ENCODE assay signal across 21 mouse cellular contexts in genomic region chr13:97725160-97725825, GRCm38 (mm10). TPM values are rescaled to one million over a fixed set of nuclear protein-coding genes. Genes with fewer than 3 reads are reported as not detected.
DNase-seq lines count a peak whose midpoint lies in the region; ATAC-seq lines count a peak whose summit lies in the region.
"Had no signal": no experiment of that assay in that cellular context is flagged by ENCODE, and none has a peak within 500 bp of the region (broad histone marks: within the 10 kb centered on the region; RNA-seq: fewer than 3 reads in every experiment).

No protein-coding gene starts in this region.

- DNase-seq in cerebellum, postnatal 10 days, result peak; percentile 79 to 84
- DNase-seq in cerebellum, adult 9-10 months, result no peak
- DNase-seq in heart, adult 11 months, result peak; percentile 87
- no peak for DNase-seq in heart, postnatal 36 days
- DNase-seq in lung, postnatal 36 days, result no peak
- DNase-seq in adrenal gland, postnatal 14 days, result no peak
- DNase-seq: adrenal gland, adult 2 months; cerebellum, adult 18-20 months; kidney, adult 18-20 months; kidney, postnatal 10 days; thymus, postnatal 36 days had no signal

- no peaks in the 10 kb centered on the region for H3K27me3 ChIP-seq in lung, embryonic 16.5 days (ENCODE audit: control insufficient read depth, insufficient read depth, low read depth, low read length)
- no peaks in the 10 kb centered on the region for H3K27me3 ChIP-seq in stomach, embryonic 15.5 days (replicated peaks)
- H3K27me3 ChIP-seq: limb, embryonic 12.5 days; neural tube, embryonic 12.5 days had no signal

- WGBS in lung, embryonic 16.5 days, result 60% methylated on average over 11 of the region's 11 CpGs
- 56% methylated on average over 11 of the region's 11 CpGs for WGBS in stomach, embryonic 15.5 days

- no peak overlapping the region for H3K27ac ChIP-seq in lung, embryonic 16.5 days (ENCODE audit: low read length)
- no peak overlapping the region for H3K27ac ChIP-seq in stomach, embryonic 15.5 days
- H3K27ac ChIP-seq: layer of hippocampus, adult 2 months; limb, embryonic 12.5 days; neural tube, embryonic 12.5 days had no signal

- no peak overlapping the region for H3K9ac ChIP-seq in lung, embryonic 16.5 days (ENCODE audit: low read length)
- H3K9ac ChIP-seq in stomach, embryonic 15.5 days, result no peak overlapping the region
- H3K9ac ChIP-seq: limb, embryonic 12.5 days; neural tube, embryonic 12.5 days had no signal

- no peaks in the 10 kb centered on the region for H3K36me3 ChIP-seq in lung, embryonic 16.5 days (ENCODE audit: control insufficient read depth, insufficient read depth, low read length)
- no peaks in the 10 kb centered on the region for H3K36me3 ChIP-seq in stomach, embryonic 15.5 days
- H3K36me3 ChIP-seq: G1E; limb, embryonic 12.5 days; neural tube, embryonic 12.5 days had no signal

- no peak overlapping the region for H3K4me3 ChIP-seq in lung, embryonic 16.5 days (ENCODE audit: low read length)
- no peak overlapping the region for H3K4me3 ChIP-seq in stomach, embryonic 15.5 days (replicated peaks)
- H3K4me3 ChIP-seq: layer of hippocampus, adult 2 months; limb, embryonic 12.5 days; neural tube, embryonic 12.5 days had no signal

- no peak overlapping the region for H3K4me2 ChIP-seq in lung, embryonic 16.5 days (ENCODE audit: low read depth, low read length)
- no peak overlapping the region for H3K4me2 ChIP-seq in stomach, embryonic 15.5 days
- H3K4me2 ChIP-seq: heart, embryonic 11.5 days; limb, embryonic 12.5 days; midbrain, embryonic 11.5 days; neural tube, embryonic 12.5 days had no signal

- intact Hi-C loops in heart, postnatal 36 days (cut with DNase I), result no loop called here

- H3K4me1 ChIP-seq in lung, embryonic 16.5 days (replicated peaks; ENCODE audit: control insufficient read depth, insufficient read depth, low read length), result no peaks in the 10 kb centered on the region
- 0 out of 2 replicates have a peak, but pooled peaks cover 5% of the 10 kb centered on the region for H3K4me1 ChIP-seq in stomach, embryonic 15.5 days

- H3K9me3 ChIP-seq in lung, embryonic 16.5 days (ENCODE audit: control insufficient read depth, low read length), result no peaks in the 10 kb centered on the region
- no peaks in the 10 kb centered on the region for H3K9me3 ChIP-seq in stomach, embryonic 15.5 days
- H3K9me3 ChIP-seq: G1E; limb, embryonic 12.5 days; neural tube, embryonic 12.5 days had no signal

- peak; percentile 41; the same call in 1 of the 2 replicates for ATAC-seq in lung, embryonic 16.5 days (ENCODE audit: low read depth)
- ATAC-seq in stomach, embryonic 15.5 days (ENCODE audit: insufficient read depth, low FRiP score, low read depth), result peak; percentile 53; the same call in 1 of the 2 replicates
- ATAC-seq: CD4-positive, CD25-positive, alpha-beta regulatory T cell, adult 4 months; forebrain, embryonic 14.5 days had no signal

RNA-seq across cellular contexts. Expression of gene Gm10260, which starts 35.1 kb away (rescaled TPM):
- 100 to 1,000 TPM; 106 to 108 TPM for total RNA-seq in heart, postnatal 36 days (2021)
- 3.6 and 17.3 TPM in 2 replicates for polyA plus RNA-seq in lung, embryonic 16.5 days (2015; fragmentation: Nextera tagmentation; extraction: Ambion mirVana)
- polyA plus RNA-seq in stomach, embryonic 15.5 days (2015; fragmentation: Nextera tagmentation; extraction: Ambion mirVana), result 6.5 and 32.9 TPM in 2 replicates
- total RNA-seq in adrenal gland, postnatal 14 days (2021), result 242 and 293 TPM in 2 replicates

Comparison
In these comparisons a context has a peak if more than half of its experiments do, and no peak if none do; other contexts are left out.
1. DNase-seq: peak in cerebellum, postnatal 10 days (2 of 2) and heart, adult 11 months (single experiment); none in cerebellum, adult 9-10 months (single experiment), heart, postnatal 36 days (0 of 2), lung, postnatal 36 days (single experiment) and adrenal gland, postnatal 14 days (single experiment).